Mouse (Mus musculus) left cerebral cortex, adult 2 months (tissue): ENCODE measurements at regions not wholly inside any gene's neighbourhood (a gene's known extent, or its start where the extent isn't known, plus 50 kb on each side); places are given as distances from the start of the nearest gene placed in this dataset.

Experiments used
- DNase-seq, 2 experiments: peaks; one replicate each; pipeline ENCODE4 v3.0.0; 2021 to 2022; ENCODE audit warnings: low spot score in 2 of 2, mixed read lengths in 1 of 2; ENCODE audit errors: extremely low spot score in 1 of 2
- H3K27ac ChIP-seq: fragments of 200-600 bp; 2 replicates; pipeline ENCODE4 v1.8.1; 2022
- H3K4me3 ChIP-seq: fragments of 200-600 bp; 2 replicates; pipeline ENCODE4 v1.8.1; 2022
- CTCF ChIP-seq: fragments of 200-600 bp; IDR thresholded peaks from 2 replicates; pipeline ENCODE4 v1.8.1; 2022; ENCODE audit warnings: antibody characterized with exemption, mild to moderate bottlenecking, moderate library complexity
- intact Hi-C: fragments of 180-260 bp; cut with DNase I; formaldehyde crosslinking; loops from one replicate; pipeline ENCODE4 v1.15.1; 2025

- DNase-seq, result no peak
- H3K27ac ChIP-seq, result no peak overlapping the region
- no peak overlapping the region for H3K4me3 ChIP-seq
- intact Hi-C loops, result no loop called here
- no peak for TF ChIP-seq CTCF
These were observed 87.6 kb downstream of the Rpl10-ps3 start for GRCm38 (mm10) chr9:50257162-50257561.

- no peak overlapping the region for H3K4me3 ChIP-seq
- no peak for TF ChIP-seq CTCF
- intact Hi-C loops, result no loop called here
- no peak overlapping the region for H3K27ac ChIP-seq
- no peak for DNase-seq
These were observed 99.6 kb downstream of the Rpl10-ps3 start for GRCm38 (mm10) chr9:50244982-50245671.

GRCm38 (mm10) chr9:50240923-50241322 is 103.8 kb downstream of the Rpl10-ps3 start:
- TF ChIP-seq CTCF, result no peak
- Histone ChIP-seq H3K27ac (no peak overlapping the region), H3K4me3 (no peak overlapping the region)
- DNase-seq, result no peak
- intact Hi-C loops, result no loop called here

- no peak for DNase-seq
- Histone ChIP-seq H3K27ac (no peak overlapping the region), H3K4me3 (no peak overlapping the region)
- intact Hi-C loops, result no loop called here
- no peak for TF ChIP-seq CTCF
These were observed 108.9 kb downstream of the Rpl10-ps3 start for GRCm38 (mm10) chr9:50235908-50236307.

GRCm38 (mm10) chr9:50234655-50235054 is 110.1 kb downstream of the Rpl10-ps3 start:
- no peak for DNase-seq
- no peak overlapping the region for H3K27ac ChIP-seq
- no peak overlapping the region for H3K4me3 ChIP-seq
- intact Hi-C loops, result no loop called here
- TF ChIP-seq CTCF, result no peak

GRCm38 (mm10) chr9:50232958-50233510 is 111.7 kb downstream of the Rpl10-ps3 start:
- TF ChIP-seq CTCF, result no peak
- intact Hi-C loops, result no loop called here

GRCm38 (mm10) chr9:50210481-50210880 is 134.3 kb downstream of the Rpl10-ps3 start:
- Histone ChIP-seq H3K4me3 (no peak overlapping the region), H3K27ac (no peak overlapping the region)
- intact Hi-C loops, result no loop called here
- TF ChIP-seq CTCF, result no peak
- DNase-seq, result no peak

More at GRCm38 (mm10) chr9:50232958-50233510, 111.7 kb downstream of the Rpl10-ps3 start:
- Histone ChIP-seq H3K4me3 (no peak overlapping the region), H3K27ac (no peak overlapping the region)
- no peak for DNase-seq

GRCm38 (mm10) chr9:50199422-50200218 is 145.1 kb downstream of the Rpl10-ps3 start:
- no peak for TF ChIP-seq CTCF
- DNase-seq, result no peak
- Histone ChIP-seq H3K4me3 (no peak overlapping the region), H3K27ac (no peak overlapping the region)
- intact Hi-C loops, result no loop called here

GRCm38 (mm10) chr9:50192400-50193110 is 152.2 kb downstream of the Rpl10-ps3 start:
- H3K27ac ChIP-seq, result no peak overlapping the region
- no peak for DNase-seq
- intact Hi-C loops, result no loop called here
- TF ChIP-seq CTCF, result no peak
- H3K4me3 ChIP-seq, result no peak overlapping the region

GRCm38 (mm10) chr9:50191136-50191535 is 153.6 kb downstream of the Rpl10-ps3 start:
- no peak for TF ChIP-seq CTCF
- intact Hi-C loops, result no loop called here

GRCm38 (mm10) chr9:50188576-50189070 is 156.1 kb downstream of the Rpl10-ps3 start:
- intact Hi-C loops, result loop anchor here (10.0 kb wide), 1 partner anchor 246 kb away; no protein-coding TSS in a partner anchor

More at GRCm38 (mm10) chr9:50191136-50191535, 153.6 kb downstream of the Rpl10-ps3 start:
- Histone ChIP-seq H3K27ac (no peak overlapping the region), H3K4me3 (no peak overlapping the region)
- DNase-seq, result no peak

More at GRCm38 (mm10) chr9:50188576-50189070, 156.1 kb downstream of the Rpl10-ps3 start:
- H3K4me3 ChIP-seq, result no peak overlapping the region
- TF ChIP-seq CTCF, result no peak
- H3K27ac ChIP-seq, result no peak overlapping the region
- no peak for DNase-seq
